Mouse (Mus musculus) heart, embryonic 16.5 days (tissue): Measurements from ENCODE around the gene Rfc5. TPM values are rescaled to one million over a fixed set of nuclear protein-coding genes. Genes with fewer than 3 reads are reported as not detected.
"Not testable (repeated sequence)": the region's sequence is repeated elsewhere in the genome, so short reads cannot be mapped to it uniquely, and the experiment has no call there.

Experiments used
- ATAC-seq: fragments of 200-750 bp; cut with Nextera tagmentation; replicated peaks from 2 replicates; pipeline ENCODE4 v1.8.0; 2017; ENCODE audit warnings: moderate number of reproducible peaks; ENCODE audit not compliant: insufficient read depth, low FRiP score; ENCODE audit errors: extremely low read depth
- H3K27ac ChIP-seq: fragments of 300-500 bp; sonication (generic); 2 replicates; pipeline ENCODE4 v1.5.1; 2014; ENCODE audit warnings: mild to moderate bottlenecking, low read length, control low read depth, moderate library complexity
- H3K27me3 ChIP-seq: fragments of 300-500 bp; sonication (generic); 2 replicates; pipeline ENCODE4 v1.6.1; 2014; ENCODE audit warnings: low read length, mixed read lengths; ENCODE audit not compliant: control insufficient read depth, insufficient read depth
- H3K36me3 ChIP-seq: fragments of 300-500 bp; sonication (generic); 2 replicates; pipeline ENCODE4 v1.6.1; 2014; ENCODE audit not compliant: control insufficient read depth, insufficient read depth
- H3K4me1 ChIP-seq: fragments of 300-500 bp; sonication (generic); 2 replicates; pipeline ENCODE4 v1.6.1; 2014; ENCODE audit warnings: low read length, mixed read lengths; ENCODE audit not compliant: control insufficient read depth, insufficient read depth
- H3K4me2 ChIP-seq: fragments of 300-500 bp; sonication (generic); 2 replicates; pipeline ENCODE4 v1.6.1; 2014; ENCODE audit warnings: low read depth, mild to moderate bottlenecking, control low read depth, low read length
- H3K4me3 ChIP-seq: fragments of 300-500 bp; sonication (generic); 2 replicates; pipeline ENCODE4 v1.5.1; 2014; ENCODE audit warnings: mild to moderate bottlenecking, control low read depth, low read length
- H3K9ac ChIP-seq: fragments of 300-500 bp; sonication (generic); 2 replicates; pipeline ENCODE4 v1.6.1; 2014; ENCODE audit warnings: low read length, control low read depth
- H3K9me3 ChIP-seq: fragments of 300-500 bp; sonication (generic); replicated peaks from 2 replicates; pipeline ENCODE4 v1.6.1; 2016; ENCODE audit warnings: low read length; ENCODE audit not compliant: control insufficient read depth
- WGBS: fragments of 180-500 bp; shearing (Covaris S2); extraction: QIAGEN DNeasy Blood & Tissue Kit; methylation state at CpG from one replicate; pipeline ENCODE4 v1.1.7; 2014; 5-methylcytosine and 5-hydroxymethylcytosine counted together
- polyA plus RNA-seq: library from polyadenylated mRNA; unstranded; fragments of >200 nt; fragmentation: Nextera tagmentation; extraction: Ambion mirVana; gene quantifications from 2 replicates; pipeline ENCODE4 v1.2.1, GENCODE M21; 2015

Gene Rfc5
- polyA plus RNA-seq = 62.8 and 69.4 TPM in 2 replicates

- WGBS = under 1% methylated on average over 44 of the region's 44 CpGs
- Histone ChIP-seq H3K27me3 (no peaks in the 10 kb centered on the region), H3K27ac (no peak within 1 kb of the TSS), H3K4me3 (peak within 1 kb of the TSS; percentile 81), H3K4me1 (peaks cover 6% of the 10 kb centered on the region), H3K9me3 (peaks cover 8% of the 10 kb centered on the region; the same call in 1 of the 2 replicates), H3K36me3 (peaks cover 6% of the 10 kb centered on the region), H3K4me2 (peak within 1 kb of the TSS; percentile 76), H3K9ac (peak within 1 kb of the TSS; percentile 89)
- peak; percentile 97 for ATAC-seq
These were observed at the start of gene Rfc5 for GRCm38 (mm10) chr5:117388877-117389276. Rfc5 (minus strand) TSS chr5:117389047.

DNA sequence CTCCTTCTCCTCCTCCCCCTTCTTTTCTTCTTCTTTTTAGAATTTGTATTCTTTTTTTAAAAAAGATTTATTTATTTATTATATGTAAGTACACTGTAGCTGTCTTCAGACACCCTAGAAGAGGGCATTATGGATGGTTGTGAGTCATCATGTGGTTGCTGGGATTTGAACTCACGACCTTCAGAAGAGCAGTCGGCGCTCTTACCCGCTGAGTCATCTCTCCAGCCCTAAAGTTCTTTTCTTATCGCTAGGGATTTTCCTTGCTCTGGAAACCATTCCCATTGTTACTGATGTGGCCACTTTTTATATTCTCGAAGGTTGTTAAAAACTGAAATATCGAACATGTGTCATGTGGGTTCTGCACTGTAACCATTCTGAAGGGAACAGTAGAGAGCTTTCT, 44.7 kb upstream of the Rfc5 start:
- not testable (repeated sequence) for H3K4me1 ChIP-seq, H3K27me3 ChIP-seq, ATAC-seq, H3K4me2 ChIP-seq, H3K9me3 ChIP-seq, H3K4me3 ChIP-seq, H3K27ac ChIP-seq, H3K36me3 ChIP-seq, H3K9ac ChIP-seq
- WGBS = 87% methylated on average over 7 of the region's 7 CpGs

GRCm38 (mm10) chr5:117417442-117417841, 28.6 kb upstream of the Rfc5 start:
- no peak overlapping the region for H3K9ac ChIP-seq
- H3K4me2 ChIP-seq = no peak overlapping the region
- H3K4me3 ChIP-seq = no peak overlapping the region
- H3K27ac ChIP-seq = no peak overlapping the region
- no peaks in the 10 kb centered on the region for H3K36me3 ChIP-seq
- 56% methylated on average over 2 of the region's 2 CpGs for WGBS
- H3K27me3 ChIP-seq = peaks cover 45% of the 10 kb centered on the region
- ATAC-seq = no peak
- H3K4me1 ChIP-seq = peaks cover 3% of the 10 kb centered on the region; the same call in 1 of the 2 replicates
- H3K9me3 ChIP-seq = no peaks in the 10 kb centered on the region

GRCm38 (mm10) chr5:117415011-117415912, 26.4 kb upstream of the Rfc5 start:
- Histone ChIP-seq H3K27me3 (peaks cover 51% of the 10 kb centered on the region), H3K4me3 (no peak overlapping the region), H3K9ac (no peak overlapping the region), H3K9me3 (no peaks in the 10 kb centered on the region), H3K27ac (no peak overlapping the region), H3K36me3 (no peaks in the 10 kb centered on the region), H3K4me1 (peaks cover 3% of the 10 kb centered on the region; the same call in 1 of the 2 replicates), H3K4me2 (no peak overlapping the region)
- 33% methylated on average over 19 of the region's 19 CpGs for WGBS
- ATAC-seq = no peak

- Histone ChIP-seq H3K9ac (no peak overlapping the region), H3K36me3 (no peaks in the 10 kb centered on the region), H3K4me2 (peak overlapping the region; percentile 98), H3K9me3 (no peaks in the 10 kb centered on the region), H3K27ac (no peak overlapping the region), H3K4me3 (no peak overlapping the region), H3K4me1 (peaks cover 3% of the 10 kb centered on the region; the same call in 1 of the 2 replicates), H3K27me3 (peaks cover 53% of the 10 kb centered on the region)
- ATAC-seq = no peak
- WGBS = 6% methylated on average over 10 of the region's 10 CpGs
These were observed 25.8 kb upstream of the Rfc5 start for GRCm38 (mm10) chr5:117414611-117415010.

- Histone ChIP-seq H3K27ac (no peak within 1 kb of the TSS), H3K36me3 (no peaks in the 10 kb centered on the region), H3K9ac (peak within 1 kb of the TSS; percentile 66), H3K4me2 (peak within 1 kb of the TSS; percentile 98), H3K4me1 (peaks cover 3% of the 10 kb centered on the region; the same call in 1 of the 2 replicates), H3K9me3 (no peaks in the 10 kb centered on the region), H3K4me3 (peak within 1 kb of the TSS; percentile 71), H3K27me3 (peaks cover 59% of the 10 kb centered on the region)
- under 1% methylated on average over 87 of the region's 89 CpGs for WGBS
- peak; percentile 53 for ATAC-seq
These were observed 25.0 kb upstream of the Rfc5 start, which contains the start of gene Ksr2 for GRCm38 (mm10) chr5:117413507-117414501. Ksr2 (plus strand) TSS chr5:117414000.

DNA sequence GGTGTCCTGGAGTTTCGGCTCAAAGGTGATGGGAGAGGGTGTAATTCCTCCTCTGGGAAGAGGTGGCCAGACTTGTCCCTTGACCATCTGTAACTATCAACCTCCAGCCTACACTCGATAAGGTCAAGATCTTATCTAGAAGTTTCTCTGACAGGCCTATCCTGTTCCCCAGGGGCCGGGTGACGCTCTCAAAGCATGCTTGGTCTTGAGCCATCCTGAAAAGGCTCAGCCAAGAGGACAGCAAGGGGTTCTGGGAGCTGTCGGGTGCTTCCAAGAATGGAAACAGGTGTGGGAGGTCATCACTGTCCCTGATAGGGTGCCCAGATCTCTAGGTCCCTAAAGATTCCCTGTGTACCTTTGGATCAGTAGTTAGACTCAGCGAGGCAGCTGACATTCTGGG, 20.5 kb upstream of the Rfc5 start:
- H3K4me1 ChIP-seq = peaks cover 3% of the 10 kb centered on the region; the same call in 1 of the 2 replicates
- no peak overlapping the region for H3K4me2 ChIP-seq
- H3K27ac ChIP-seq = no peak overlapping the region
- no peak overlapping the region for H3K9ac ChIP-seq
- peaks cover 32% of the 10 kb centered on the region for H3K27me3 ChIP-seq
- H3K9me3 ChIP-seq = 0 out of 2 replicates have a peak, but pooled peaks cover 2% of the 10 kb centered on the region
- no peak overlapping the region for H3K4me3 ChIP-seq
- H3K36me3 ChIP-seq = no peaks in the 10 kb centered on the region
- ATAC-seq = no peak
- WGBS = 45% methylated on average over 6 of the region's 6 CpGs

DNA sequence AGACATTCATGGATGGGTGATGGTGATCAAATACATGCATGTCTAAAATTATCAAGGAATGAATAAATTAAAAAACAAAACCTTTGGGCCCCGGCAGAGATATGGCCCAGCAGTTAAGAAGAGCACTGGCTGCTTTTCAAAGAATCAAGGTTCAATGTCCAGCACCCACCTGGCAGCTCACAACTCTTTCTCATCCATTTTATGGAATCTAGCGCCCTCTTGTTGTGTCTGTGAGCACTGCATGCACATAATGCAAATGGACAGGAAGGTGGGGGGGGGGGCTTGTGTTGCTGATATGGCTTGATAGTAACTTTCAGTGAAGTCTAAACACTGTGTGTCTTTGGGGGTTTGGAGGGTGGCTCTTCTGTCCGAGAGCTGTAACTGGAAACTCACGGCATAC, 19.4 kb upstream of the Rfc5 start:
- peaks cover 22% of the 10 kb centered on the region for H3K27me3 ChIP-seq
- H3K4me3 ChIP-seq = no peak overlapping the region
- H3K9ac ChIP-seq = no peak overlapping the region
- 60% methylated on average over 4 of the region's 4 CpGs for WGBS
- ATAC-seq = no peak
- H3K9me3 ChIP-seq = 0 out of 2 replicates have a peak, but pooled peaks cover 2% of the 10 kb centered on the region
- no peaks in the 10 kb centered on the region for H3K36me3 ChIP-seq
- no peak overlapping the region for H3K27ac ChIP-seq
- H3K4me1 ChIP-seq = no peaks in the 10 kb centered on the region
- no peak overlapping the region for H3K4me2 ChIP-seq
